20 mouse cellular contexts compared by ENCODE assay signal in genomic region chr3:60474654-60474972, GRCm38 (mm10). TPM values are rescaled to one million over a fixed set of nuclear protein-coding genes. Genes with fewer than 3 reads are reported as not detected.
DNase-seq lines count a peak whose midpoint lies in the region; ATAC-seq and TF ChIP-seq lines count a peak whose summit lies in the region.
"Had no signal": no experiment of that assay in that cellular context is flagged by ENCODE, and none has a peak within 500 bp of the region (broad histone marks: within the 10 kb centered on the region; RNA-seq: fewer than 3 reads in every experiment).

No protein-coding gene starts in this region.

- peak overlapping the region; percentile 20; the same call in 1 of the 2 replicates for H3K27ac ChIP-seq in left cerebral cortex, adult 2 months
- no peak overlapping the region; the same call in 1 of the 2 replicates for H3K27ac ChIP-seq in bone marrow, adult 2 months (ENCODE audit: control insufficient read depth, insufficient read depth, low read depth, low read length, poor library complexity)
- peak overlapping the region; percentile 81 for H3K27ac ChIP-seq in liver, embryonic 12.5 days
- H3K27ac ChIP-seq: forebrain, embryonic 13.5 days; hindbrain, embryonic 12.5 days; intestine, embryonic 15.5 days; kidney, embryonic 15.5 days; neural tube, embryonic 12.5 days had no signal

- no peak for TF ChIP-seq CTCF in left cerebral cortex, adult 2 months (IDR thresholded peaks at IDR 0.05)
- no peak for TF ChIP-seq CTCF in bone marrow, adult 2 months (IDR thresholded peaks at IDR 0.05; ENCODE audit: control insufficient read depth, insufficient read depth, low read length)

- H3K9me3 ChIP-seq in liver, embryonic 12.5 days (replicated peaks): no peaks in the 10 kb centered on the region
- H3K9me3 ChIP-seq: forebrain, embryonic 13.5 days; hindbrain, embryonic 12.5 days; intestine, embryonic 15.5 days; kidney, embryonic 15.5 days; neural tube, embryonic 12.5 days had no signal

- H3K27me3 ChIP-seq in liver, embryonic 12.5 days (replicated peaks): no peaks in the 10 kb centered on the region
- H3K27me3 ChIP-seq: forebrain, embryonic 13.5 days; hindbrain, embryonic 12.5 days; intestine, embryonic 15.5 days; kidney, embryonic 15.5 days; neural tube, embryonic 12.5 days had no signal

- no peak for DNase-seq in left cerebral cortex, adult 2 months (ENCODE audit: extremely low spot score in 1 of 2, low spot score in 2 of 2)
- DNase-seq in left cerebral cortex, adult 8-10 months (ENCODE audit: low spot score in 2 of 2): no peak
- peak; percentile 38 for DNase-seq in skeletal muscle tissue, adult 2 months (ENCODE audit: low read depth, low spot score)
- DNase-seq in cerebellum, adult 11-12 months: no peak
- DNase-seq in cerebellum, postnatal 25 days: no peak
- DNase-seq: adrenal gland, postnatal 14 days; cerebellum, adult 9-11 months; heart, postnatal 10 days; layer of hippocampus, postnatal 36 days; left cerebral cortex, postnatal 4 days; lung, adult 18-20 months; lung, postnatal 36 days; midbrain, embryonic 14.5 days had no signal

- peak overlapping the region; percentile 67 for H3K9ac ChIP-seq in liver, embryonic 12.5 days
- H3K9ac ChIP-seq: forebrain, embryonic 13.5 days; hindbrain, embryonic 12.5 days; intestine, embryonic 15.5 days; kidney, embryonic 15.5 days; neural tube, embryonic 12.5 days had no signal

- 3% methylated on average over 3 of the region's 3 CpGs for WGBS in bone marrow, adult 2 months
- 71% methylated on average over 3 of the region's 3 CpGs for WGBS in liver, embryonic 12.5 days (ENCODE audit: insufficient replicate concordance)

- intact Hi-C loops in left cerebral cortex, adult 2 months (cut with DNase I): no loop called here

- no peaks in the 10 kb centered on the region for H3K36me3 ChIP-seq in liver, embryonic 12.5 days
- H3K36me3 ChIP-seq: hindbrain, embryonic 12.5 days; intestine, embryonic 15.5 days; kidney, embryonic 15.5 days; neural tube, embryonic 12.5 days had no signal

- H3K4me2 ChIP-seq in liver, embryonic 12.5 days: peak overlapping the region; percentile 69
- H3K4me2 ChIP-seq: forebrain, embryonic 13.5 days; hindbrain, embryonic 12.5 days; intestine, embryonic 15.5 days; kidney, embryonic 15.5 days; neural tube, embryonic 12.5 days had no signal

- ATAC-seq in liver, embryonic 12.5 days: no peak; the same call in 1 of the 2 replicates
- ATAC-seq: forebrain, embryonic 13.5 days; intestine, embryonic 15.5 days had no signal

- H3K4me1 ChIP-seq in bone marrow, adult 2 months (ENCODE audit: control insufficient read depth, insufficient read depth, low read length): no peaks in the 10 kb centered on the region
- H3K4me1 ChIP-seq in liver, embryonic 12.5 days: peaks cover 44% of the 10 kb centered on the region
- H3K4me1 ChIP-seq: forebrain, embryonic 13.5 days; hindbrain, embryonic 12.5 days; intestine, embryonic 15.5 days; kidney, embryonic 15.5 days; neural tube, embryonic 12.5 days had no signal

- TF ChIP-seq POLR2A in bone marrow, adult 2 months (IDR thresholded peaks at IDR 0.05; ENCODE audit: borderline replicate concordance, control insufficient read depth, low read depth, low read length): no peak

- H3K4me3 ChIP-seq in left cerebral cortex, adult 2 months: no peak overlapping the region
- H3K4me3 ChIP-seq in bone marrow, adult 2 months (replicated peaks; ENCODE audit: control insufficient read depth, low read depth, low read length): peak overlapping the region; percentile 66
- H3K4me3 ChIP-seq in liver, embryonic 12.5 days: peak overlapping the region; percentile 54
- H3K4me3 ChIP-seq: forebrain, embryonic 13.5 days; hindbrain, embryonic 12.5 days; intestine, embryonic 15.5 days; kidney, embryonic 15.5 days; neural tube, embryonic 12.5 days had no signal

RNA-seq across cellular contexts. Expression of gene Mbnl1, which starts 2.0 kb away (rescaled TPM):
- 100 to 1,000 TPM; 142 to 145 TPM for total RNA-seq in left cerebral cortex, adult 2 months (2021)
- total RNA-seq in left cerebral cortex, adult 8-10 months (2022): 100 to 1,000 TPM; 155 to 163 (median 160) TPM
- polyA plus RNA-seq in bone marrow, adult 2 months (2011; ENCODE audit: insufficient read depth, insufficient read length, low replicate concordance, missing spikeins): 76.6 and 131 TPM in 2 replicates
- 169 and 171 TPM in 2 replicates for polyA plus RNA-seq in liver, embryonic 12.5 days (2016; fragmentation: Nextera tagmentation; extraction: Ambion mirVana)
